Mouse (Mus musculus) urinary bladder, adult 2 months (tissue): ENCODE data around the gene Ttc7. TPM values are rescaled to one million over a fixed set of nuclear protein-coding genes. Genes with fewer than 3 reads are reported as not detected.
"Not testable (repeated sequence)": the region's sequence is repeated elsewhere in the genome, so short reads cannot be mapped to it uniquely, and the experiment has no call there.

ENCODE experiments used
- DNase-seq: peaks from one replicate; pipeline ENCODE4 v3.0.0; 2022; ENCODE audit warnings: low spot score
- polyA plus RNA-seq: library from polyadenylated mRNA; depleted of rRNA; stranded (reverse); fragments of >200 nt; gene quantifications from 2 replicates; pipeline ENCODE4 v1.2.3, GENCODE M21; 2012

Ttc7 gene
- polyA plus RNA-seq, 1 experiment, result 14.6 TPM

DNA sequence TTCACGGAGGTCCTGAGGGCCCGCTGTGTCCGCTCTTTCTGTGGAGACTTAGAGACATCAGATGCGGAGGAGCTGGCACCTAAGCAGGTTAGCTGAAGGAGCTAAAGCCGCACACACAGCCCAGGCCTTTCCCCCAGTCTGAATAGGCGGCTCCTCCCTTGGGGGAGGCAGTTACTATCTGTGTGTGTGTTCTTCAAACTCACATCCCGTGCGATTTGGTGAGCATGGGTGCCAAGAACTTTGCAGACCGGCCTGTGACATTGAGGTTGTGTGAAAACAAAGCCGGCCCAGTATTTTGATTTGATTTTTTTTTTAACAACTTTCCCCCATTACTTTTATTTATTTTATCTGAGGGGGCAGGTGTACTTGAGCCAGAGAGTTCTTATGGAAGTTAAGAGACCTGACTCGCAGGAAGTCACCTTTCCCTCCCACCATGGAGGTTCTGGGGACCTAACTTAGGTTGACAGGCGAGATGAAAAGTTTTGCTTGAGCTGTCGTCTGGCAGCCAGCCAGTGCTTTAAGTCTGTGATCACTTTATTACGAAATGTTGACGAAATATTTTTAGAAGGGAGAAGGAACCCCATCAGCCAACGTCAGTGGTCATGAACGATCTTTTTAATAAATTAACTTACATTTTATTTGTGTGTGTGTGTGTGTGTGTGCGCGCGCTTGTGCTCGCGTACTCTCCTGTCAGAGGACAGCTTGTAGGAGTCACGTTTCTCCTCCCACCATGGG is 3.2 kb downstream of the Ttc7 start:
- DNase-seq, result no peak

DNA sequence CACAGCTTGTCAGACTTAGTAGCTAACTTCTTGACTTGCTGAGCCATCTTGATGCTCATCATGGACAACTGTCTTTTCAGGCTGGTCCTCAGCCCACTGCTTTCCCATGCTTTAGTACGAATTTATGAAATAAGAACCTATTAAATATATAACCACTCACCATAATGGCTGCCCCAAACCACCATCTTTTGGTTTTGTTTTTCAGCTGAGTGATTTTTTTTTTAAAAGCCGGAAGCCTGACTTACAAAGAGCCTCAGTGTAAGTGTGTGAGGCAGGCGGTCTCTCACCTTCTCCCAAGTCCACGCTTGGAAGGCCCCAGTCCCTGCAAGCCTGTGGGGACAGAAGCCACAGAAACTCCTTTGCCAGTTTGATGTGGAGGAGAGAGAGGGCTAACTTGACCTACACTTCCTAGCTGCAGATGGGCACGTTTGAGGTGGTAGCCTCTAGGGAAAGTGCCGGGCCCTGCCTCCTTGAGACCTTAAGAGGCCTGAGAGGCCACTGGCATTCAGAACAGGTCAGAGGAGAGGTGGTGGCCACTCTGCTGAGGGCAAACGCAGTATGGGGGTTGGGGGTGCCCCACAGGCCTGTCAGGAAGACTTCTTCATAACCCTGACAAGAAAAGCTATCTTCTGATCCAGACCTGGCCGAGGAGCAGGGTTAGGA is 3.9 kb downstream of the Ttc7 start:
- DNase-seq, result no peak

DNA sequence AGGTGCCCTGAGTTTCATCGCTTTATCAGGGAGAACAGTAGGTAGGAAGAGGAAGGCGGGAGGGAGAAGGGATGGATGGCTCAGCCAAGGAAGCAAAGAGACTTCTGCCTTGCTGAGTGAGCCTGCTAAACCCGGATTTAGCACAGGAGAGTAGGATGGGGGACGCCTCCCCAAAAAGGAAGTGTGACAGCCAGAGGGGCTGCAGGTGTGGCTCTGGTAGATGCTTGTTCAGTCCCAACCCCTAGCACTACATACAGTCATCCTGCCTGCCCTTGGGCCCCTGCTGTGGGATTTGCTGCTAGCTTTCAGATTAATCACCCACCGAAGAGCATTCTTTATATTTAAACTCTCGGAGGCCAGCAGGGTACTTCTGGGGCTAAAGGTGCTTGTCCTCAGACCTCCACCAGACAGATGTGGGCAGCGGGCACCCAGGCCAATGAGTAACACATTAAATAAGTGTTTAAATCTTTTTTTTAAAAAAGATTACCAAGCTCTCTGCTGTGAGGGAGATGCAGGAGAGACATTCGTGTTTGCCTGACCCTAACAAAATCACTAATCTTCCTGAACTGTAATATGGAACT is 4.6 kb downstream of the Ttc7 start:
- DNase-seq, result no peak

DNA sequence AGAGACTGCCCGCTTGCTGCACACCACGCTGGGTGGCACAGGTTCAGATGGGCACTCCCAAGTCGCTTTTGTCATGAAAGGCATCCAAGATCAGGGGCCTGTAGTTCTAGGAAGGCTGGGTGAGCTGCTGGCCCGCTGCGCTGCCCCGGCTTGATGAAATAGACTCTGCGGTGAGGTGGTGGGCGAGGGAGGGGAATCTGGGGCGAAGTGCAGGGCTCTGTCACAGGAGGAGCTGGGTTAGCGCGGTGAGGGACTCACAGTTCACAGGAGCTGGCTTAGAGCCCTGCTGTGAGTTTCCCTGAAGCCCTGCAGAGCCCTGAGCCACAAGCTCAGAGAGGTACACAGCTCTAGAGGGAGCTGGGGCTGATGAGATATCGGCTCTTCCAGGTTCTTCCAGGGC is 5.4 kb downstream of the Ttc7 start:
- DNase-seq, result no peak

DNA sequence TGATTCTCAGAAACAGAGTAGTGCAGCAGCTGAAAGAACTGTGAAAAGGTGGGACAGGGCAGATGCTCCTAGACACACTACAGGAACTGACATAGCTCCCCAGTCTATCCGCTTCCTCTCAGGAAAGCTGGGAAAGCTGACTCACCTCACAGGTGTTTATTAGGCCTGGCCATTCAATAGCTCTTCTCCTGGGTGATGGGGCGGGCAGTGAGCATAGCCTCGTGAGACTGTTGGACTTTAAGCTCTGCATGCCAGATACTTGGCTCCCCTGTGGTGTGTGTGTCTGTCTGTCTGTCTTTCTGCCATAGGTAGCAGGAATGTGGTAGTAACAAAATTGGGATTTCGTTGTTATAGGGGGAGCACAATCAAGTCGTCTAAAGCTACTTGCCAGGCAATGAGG is 6.7 kb downstream of the Ttc7 start:
- no peak for DNase-seq

DNA sequence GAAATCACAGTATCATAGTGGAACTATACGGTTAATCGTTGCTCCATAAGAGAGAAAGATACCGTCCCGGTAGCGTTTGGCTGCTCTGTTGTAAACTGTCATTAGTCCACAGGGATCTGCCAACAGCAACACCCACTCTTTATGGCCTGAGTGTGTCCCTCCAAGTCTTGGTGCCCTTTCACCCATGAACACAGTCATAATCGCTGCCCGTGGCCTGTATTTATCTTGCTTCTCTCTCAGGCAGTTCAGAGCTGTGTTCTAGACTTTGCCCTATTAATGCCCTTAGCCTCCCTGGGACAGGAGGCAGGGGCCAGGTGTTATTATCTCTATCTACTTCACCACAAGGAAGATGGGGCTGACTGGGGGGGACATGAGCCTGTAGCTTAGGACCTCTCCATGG is 8.4 kb downstream of the Ttc7 start:
- DNase-seq, result no peak

DNA sequence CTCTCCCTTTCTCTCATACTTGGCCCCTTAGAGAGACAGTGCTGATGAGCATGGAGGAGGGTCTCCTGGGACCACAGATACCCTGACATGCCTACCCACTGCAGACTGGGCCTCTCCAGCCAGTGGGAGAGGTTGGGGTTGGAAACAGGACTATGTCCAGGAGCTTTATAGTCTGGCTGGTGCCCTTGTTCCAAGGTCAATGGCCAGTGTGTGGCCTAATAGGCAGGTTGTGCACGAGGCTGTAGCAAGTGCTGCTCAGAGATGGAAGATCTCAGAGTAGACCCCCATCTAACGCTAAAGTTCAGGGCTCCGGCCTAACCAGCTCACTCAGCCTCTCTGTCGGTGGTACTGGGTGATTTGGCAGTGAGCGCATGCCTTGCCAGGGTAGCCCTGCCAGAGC is 9.1 kb downstream of the Ttc7 start:
- no peak for DNase-seq

DNA sequence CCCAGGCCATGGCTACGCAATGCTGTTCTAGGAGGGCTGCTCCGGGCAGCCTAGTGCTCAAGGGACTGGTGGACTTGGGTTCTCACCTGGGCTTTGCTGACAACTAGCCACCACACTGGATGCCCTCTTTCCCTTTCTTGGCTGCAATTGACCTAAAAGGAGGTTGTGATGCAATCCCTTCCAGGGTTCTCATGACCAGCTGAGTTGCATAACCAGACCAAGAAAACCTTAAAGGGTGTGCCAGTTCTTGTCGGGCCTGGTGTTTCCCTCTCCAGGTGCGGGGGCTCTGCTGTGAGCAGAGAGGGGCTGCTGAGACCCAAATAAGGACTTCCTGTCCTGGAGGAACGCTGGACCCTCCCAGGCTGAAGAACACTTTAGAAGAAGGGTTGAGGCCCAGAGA is 10.4 kb downstream of the Ttc7 start:
- DNase-seq, result no peak

DNA sequence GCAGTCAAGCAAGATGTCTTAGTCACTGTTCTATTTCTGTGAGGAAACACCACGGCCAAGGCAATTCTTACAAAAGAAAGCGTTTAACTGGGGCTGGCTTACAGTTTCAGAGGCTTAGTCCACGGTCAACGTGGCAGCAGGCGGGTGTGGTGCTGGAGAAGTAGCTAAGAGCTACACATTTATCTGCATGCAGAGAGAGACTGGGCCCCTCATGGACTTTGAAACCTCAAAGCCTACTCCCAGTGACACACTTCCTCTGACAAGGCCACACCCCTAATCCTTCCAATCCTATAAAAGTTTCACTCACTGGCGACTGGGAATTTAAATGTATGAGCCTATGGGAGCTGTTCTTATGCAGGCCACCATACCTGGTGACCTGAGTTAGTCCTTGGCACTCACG is 13.1 kb downstream of the Ttc7 start:
- DNase-seq, result no peak

DNA sequence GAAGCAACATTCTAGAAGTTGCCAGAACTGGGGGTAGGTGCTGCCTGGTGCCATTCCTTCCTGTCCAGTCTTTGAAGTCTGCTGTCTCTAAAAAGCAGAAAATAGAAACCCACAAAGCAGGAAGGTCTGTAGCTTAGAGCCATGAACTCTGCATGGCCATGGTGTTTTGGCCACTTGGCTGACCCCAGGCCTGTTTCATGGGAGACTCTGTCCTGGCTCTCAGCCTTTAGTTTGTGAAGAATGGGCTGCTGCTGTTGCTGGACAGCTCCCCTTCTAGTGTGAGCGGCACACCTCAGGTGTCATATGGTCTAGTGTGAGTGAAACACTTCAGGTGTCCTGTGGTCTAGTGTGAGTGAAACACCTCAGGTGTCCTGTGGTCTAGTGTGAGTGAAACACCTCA is 14.0 kb downstream of the Ttc7 start:
- not testable (repeated sequence) for DNase-seq

DNA sequence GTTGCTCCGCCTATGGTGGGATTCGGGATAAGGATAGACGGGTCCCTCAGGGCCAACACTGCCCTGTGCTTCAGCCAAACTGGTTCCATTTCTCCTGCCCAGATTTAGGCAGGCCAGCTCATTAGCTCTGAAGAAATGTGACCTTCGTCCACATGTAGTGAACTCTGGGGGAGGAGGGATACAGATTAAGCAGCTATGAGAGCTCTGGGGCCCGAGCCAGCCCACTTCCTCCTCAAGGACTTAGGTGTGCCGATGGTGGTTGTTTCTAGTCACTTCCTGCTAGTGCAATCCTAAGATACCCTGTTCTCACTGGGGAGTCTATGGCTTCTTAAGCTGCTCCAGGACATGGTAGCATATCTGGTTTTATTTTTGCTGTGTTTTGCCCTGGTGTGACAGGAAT is 16.3 kb downstream of the Ttc7 start:
- no peak for DNase-seq

DNA sequence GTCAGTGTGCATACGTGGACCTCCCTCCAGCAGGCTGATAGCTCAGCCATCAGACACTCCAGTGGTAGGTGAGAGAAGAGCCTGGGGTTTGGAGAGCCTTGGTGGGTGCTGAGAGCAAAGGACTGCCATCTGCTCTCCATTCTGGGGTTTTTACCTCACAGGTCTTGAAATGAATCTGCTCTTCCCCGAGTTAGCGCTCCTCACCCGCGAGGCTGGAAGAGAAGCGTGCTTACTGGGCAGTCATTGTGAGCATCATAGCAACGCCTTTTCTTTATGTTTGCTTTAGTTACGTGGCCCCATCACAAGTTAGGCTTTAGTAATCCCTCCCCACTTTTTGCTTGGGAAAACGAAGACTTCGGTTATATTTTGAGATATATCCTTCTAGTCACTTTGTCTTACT is 17.7 kb downstream of the Ttc7 start:
- DNase-seq, result no peak

DNA sequence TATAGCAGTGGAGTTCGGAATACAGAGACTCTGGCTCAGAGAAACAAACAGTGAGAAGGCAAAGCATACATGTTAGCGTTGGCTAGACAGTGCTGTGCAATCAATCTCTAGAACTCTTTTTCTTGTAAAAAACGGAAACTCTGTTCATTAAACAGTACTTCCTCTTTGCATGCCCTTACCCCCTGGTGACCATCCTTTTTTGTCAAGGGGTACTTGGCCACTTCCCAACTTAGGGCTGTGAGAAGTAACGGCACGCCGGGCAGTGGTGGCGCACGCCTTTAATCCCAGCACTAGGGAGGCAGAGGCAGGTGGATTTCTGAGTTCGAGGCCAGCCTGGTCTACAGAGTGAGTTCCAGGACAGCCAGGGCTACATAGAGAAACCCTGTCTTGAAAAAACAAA is 18.9 kb downstream of the Ttc7 start:
- DNase-seq, result not testable (repeated sequence)

DNA sequence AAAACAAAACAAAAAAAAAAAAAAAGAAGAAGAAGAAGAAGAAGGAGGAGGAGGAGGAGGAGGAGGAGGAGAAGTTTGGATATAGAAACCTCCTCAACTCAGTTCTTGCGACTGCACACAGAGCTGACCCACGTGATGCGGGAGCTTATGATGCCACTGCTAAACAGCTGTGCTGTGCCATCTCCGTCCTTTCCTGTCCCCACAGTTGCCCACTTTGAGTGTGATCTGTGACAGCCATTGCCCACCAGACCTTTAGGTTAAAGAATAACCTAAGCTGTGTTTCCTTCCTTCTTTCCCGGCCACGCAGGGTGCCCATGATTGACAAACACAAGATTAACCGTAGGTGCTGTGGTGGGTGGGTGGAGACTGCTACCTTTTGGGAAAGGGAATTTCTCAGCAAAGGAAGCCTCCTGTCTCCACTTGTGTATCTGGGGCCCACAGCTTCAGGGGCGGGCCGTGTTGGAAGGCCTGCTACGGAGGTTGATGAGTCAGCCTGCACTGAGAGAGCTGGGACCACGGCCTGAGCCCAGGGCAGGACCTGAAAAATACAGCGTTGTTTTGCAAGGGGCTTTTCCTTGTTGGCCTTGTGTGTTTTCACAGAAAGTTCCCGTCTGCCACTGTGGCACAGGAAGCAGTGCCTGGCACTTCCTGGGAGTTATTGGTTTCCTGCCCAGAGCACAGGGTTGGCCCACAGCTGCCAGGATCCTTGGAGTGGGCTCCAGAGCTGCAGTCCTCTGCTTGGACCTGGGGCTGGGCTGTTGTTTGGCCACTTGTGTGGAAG is 19.5 kb downstream of the Ttc7 start:
- no peak for DNase-seq

DNA sequence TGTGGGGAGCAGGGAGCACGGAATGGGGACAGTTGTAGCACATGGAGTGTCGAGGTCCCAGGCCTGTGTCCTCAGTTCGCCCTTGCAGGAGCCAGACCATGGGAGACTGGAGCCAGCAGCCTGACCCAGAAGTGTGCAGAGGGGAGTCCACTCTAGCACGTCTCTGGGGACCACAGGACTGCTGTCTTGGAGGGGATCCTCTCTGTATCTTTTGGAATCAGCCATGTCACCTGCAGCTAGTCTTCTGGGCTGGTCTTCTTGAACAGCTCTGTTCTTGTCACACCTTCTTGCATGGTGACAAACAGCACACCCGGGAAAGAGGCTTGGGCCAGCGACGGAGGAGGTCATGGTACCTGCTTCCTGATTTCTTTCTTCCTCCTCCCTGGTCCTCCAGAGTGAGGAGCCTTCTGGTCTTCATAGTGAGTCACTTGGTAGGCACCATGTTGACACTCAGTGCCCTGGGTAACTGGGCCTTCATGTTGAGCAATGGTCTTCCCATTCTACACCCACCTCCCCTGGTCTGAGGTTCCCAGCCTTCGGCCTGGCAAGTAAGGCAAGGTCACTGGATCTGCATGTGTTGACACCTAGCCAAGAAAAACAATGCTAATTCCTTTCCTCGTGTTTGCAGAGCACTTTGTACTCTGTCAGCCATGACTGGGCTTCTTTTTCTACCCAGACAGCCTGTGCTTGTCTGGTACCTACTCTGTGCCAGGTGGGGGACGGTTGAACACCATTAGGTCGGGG is 21.6 kb downstream of the Ttc7 start:
- no peak for DNase-seq

DNA sequence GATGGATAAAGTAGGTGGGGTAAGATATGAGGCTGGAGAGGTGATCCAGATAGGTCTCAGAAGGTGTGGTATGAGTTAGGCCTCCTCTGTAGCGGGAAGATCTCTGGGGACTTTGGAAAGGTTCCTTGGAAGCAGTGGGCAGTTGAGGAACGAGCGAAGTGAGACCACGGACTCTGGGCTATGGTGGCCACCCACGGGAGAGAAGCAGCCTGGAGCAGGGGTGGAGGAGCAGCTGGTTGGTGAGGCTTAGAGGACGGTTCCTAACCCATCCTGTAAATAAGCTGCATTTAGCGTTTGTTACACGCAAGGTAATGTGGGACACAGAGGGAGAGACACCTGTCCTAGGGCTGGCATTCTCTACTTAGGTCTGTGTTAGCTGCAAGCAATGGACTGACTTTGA is 22.4 kb downstream of the Ttc7 start:
- DNase-seq, result no peak

DNA sequence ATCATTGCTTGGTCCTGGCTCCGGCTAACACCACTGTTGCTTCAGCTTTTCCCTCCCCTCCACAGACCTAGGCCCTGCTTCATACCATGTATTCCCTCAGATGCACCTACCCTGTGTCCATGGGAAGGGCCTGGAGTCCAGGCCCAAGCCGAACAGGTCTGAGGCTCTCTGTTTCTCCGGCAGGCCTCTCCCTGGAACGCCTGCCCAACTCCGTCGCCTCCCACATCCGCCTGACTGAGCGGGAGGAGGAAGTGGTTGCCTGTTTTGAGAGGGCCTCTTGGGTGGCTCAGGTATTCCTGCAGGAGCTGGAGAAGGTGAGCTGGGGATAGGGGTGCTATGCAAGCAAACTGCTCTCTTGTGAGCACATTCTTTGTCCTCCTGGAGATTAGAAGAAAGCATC is 24.1 kb downstream of the Ttc7 start:
- DNase-seq, result no peak

DNA sequence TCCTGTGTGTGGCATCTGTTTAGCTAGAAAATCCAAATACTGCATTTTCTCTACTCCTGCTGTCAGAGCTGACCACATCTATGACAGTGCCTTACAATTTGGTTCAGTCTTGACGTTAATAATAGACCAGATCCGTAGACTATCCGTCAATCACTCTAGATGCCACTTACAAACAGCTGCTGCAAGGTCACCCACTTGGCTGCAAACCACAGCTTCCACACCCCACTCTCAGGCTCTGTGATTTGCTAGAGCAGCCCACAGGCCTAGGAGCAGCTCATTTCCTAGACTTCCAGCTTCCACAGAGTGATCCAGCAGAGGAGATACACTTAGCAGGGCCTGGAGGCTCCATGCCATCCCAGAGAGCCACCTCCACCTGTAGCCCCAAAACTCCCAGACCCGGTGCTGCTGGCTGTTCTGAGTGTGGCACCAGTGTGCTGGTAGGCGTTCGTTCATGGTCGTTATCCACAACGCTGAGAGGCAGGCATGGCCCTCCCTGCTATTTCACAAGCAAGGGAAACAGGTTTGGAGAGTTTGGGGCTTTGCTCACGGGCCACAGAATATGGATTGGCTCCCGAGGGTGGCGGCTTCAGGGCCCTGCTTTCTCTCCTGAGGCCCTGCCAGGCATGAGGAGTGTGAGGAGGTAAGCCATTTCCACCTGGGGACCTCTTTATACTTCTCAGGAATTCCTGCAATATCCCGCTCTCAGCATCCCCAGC is 26.5 kb downstream of the Ttc7 start:
- DNase-seq, result no peak

DNA sequence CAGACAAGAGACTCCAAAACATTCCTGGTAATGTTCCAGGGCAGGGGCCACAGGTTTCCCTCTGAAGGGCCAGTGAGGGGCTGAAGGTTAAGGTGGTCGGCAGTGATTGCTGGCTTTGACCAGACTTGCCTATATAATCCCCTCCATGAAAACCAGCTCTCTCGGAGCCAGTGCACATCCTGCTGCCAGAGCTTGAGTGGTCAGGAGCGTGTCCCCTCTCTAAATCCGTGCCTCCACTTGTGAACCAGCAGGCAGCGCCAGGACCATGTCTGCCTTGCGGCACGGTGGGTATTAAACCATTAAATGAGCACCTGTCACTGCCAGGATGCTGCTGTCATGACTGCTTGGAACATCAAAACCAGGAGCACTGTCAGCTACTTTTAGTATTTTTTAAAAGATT is 27.8 kb downstream of the Ttc7 start:
- no peak for DNase-seq

DNA sequence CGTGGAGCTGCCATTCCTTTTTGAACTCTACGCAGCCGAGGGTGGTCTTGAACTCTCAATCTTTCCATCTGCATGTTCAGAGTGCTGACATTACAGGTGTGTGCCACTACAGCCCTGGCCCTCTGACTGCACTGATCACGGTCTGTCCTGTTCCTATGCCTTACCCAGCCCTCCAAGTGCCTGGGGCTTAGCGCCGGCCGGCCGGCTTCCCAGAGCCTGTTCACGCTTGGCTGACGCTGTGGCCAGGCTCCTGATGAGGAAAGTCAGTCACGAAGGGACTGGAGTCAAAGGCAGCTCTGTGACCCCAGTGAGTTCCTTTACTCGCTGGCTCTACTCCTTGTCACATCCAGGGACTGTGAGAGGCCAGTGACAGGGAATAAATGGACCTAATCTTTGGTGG is 29.7 kb downstream of the Ttc7 start:
- DNase-seq, result no peak
